Mouse (Mus musculus): Measurements from ENCODE around the gene Ptgis.

Ptgis gene

GRCm38 (mm10) chr2:167263040-167263810 is 22.8 kb upstream of the Ptgis start:
- no peak for DNase-seq (ENCODE audit: extremely low spot score)

GRCm38 (mm10) chr2:167262433-167262832 is 22.0 kb upstream of the Ptgis start:
- no peak for DNase-seq (ENCODE audit: extremely low spot score)

- DNase-seq (ENCODE audit: extremely low spot score) = no peak
Measured at GRCm38 (mm10) chr2:167261106-167261505, 20.7 kb upstream of the Ptgis start.

- DNase-seq (ENCODE audit: extremely low spot score) = no peak
Measured at GRCm38 (mm10) chr2:167257790-167258189, 17.4 kb upstream of the Ptgis start.

- no peak for DNase-seq (ENCODE audit: extremely low spot score)
Measured at GRCm38 (mm10) chr2:167254808-167255207, 14.4 kb upstream of the Ptgis start.

- no peak for DNase-seq (ENCODE audit: extremely low spot score)
Measured at GRCm38 (mm10) chr2:167254185-167254584, 13.8 kb upstream of the Ptgis start.

GRCm38 (mm10) chr2:167253476-167253875 is 13.1 kb upstream of the Ptgis start:
- DNase-seq (ENCODE audit: extremely low spot score) = no peak

GRCm38 (mm10) chr2:167252057-167252687 is 11.8 kb upstream of the Ptgis start:
- DNase-seq (ENCODE audit: extremely low spot score) = no peak

GRCm38 (mm10) chr2:167250736-167251337 is 10.4 kb upstream of the Ptgis start:
- no peak for DNase-seq (ENCODE audit: extremely low spot score)

- no peak for DNase-seq (ENCODE audit: extremely low spot score)
Measured at GRCm38 (mm10) chr2:167250003-167250735, 9.8 kb upstream of the Ptgis start.

- DNase-seq (ENCODE audit: extremely low spot score) = no peak
Measured at GRCm38 (mm10) chr2:167249591-167249990, 9.2 kb upstream of the Ptgis start.

- no peak for DNase-seq (ENCODE audit: extremely low spot score)
Measured at GRCm38 (mm10) chr2:167247823-167248222, 7.4 kb upstream of the Ptgis start.

GRCm38 (mm10) chr2:167246704-167247103 is 6.3 kb upstream of the Ptgis start:
- no peak for DNase-seq (ENCODE audit: extremely low spot score)

- DNase-seq (ENCODE audit: extremely low spot score) = no peak
Measured at GRCm38 (mm10) chr2:167244892-167245291, 4.5 kb upstream of the Ptgis start.

- no peak for DNase-seq (ENCODE audit: extremely low spot score)
Measured at GRCm38 (mm10) chr2:167243831-167244563, 3.6 kb upstream of the Ptgis start.

GRCm38 (mm10) chr2:167239262-167239661 is 1.1 kb downstream of the Ptgis start:
- DNase-seq (ENCODE audit: extremely low spot score) = peak; percentile 40

- DNase-seq (ENCODE audit: extremely low spot score) = no peak
Measured at GRCm38 (mm10) chr2:167237224-167237623, 3.2 kb downstream of the Ptgis start.

- DNase-seq (ENCODE audit: extremely low spot score) = no peak
Measured at GRCm38 (mm10) chr2:167236174-167236573, 4.2 kb downstream of the Ptgis start.

- no peak for DNase-seq (ENCODE audit: extremely low spot score)
Measured at GRCm38 (mm10) chr2:167235338-167236018, 4.9 kb downstream of the Ptgis start.

- peak; percentile 29 for DNase-seq (ENCODE audit: extremely low spot score)
Measured at GRCm38 (mm10) chr2:167233771-167234170, 6.6 kb downstream of the Ptgis start.

GRCm38 (mm10) chr2:167233009-167233335 is 7.4 kb downstream of the Ptgis start:
- no peak for DNase-seq (ENCODE audit: extremely low spot score)

Data from embryo, embryonic 9.5 days (tissue).